Mouse (Mus musculus) left cerebral cortex, adult 11 months (tissue): ENCODE results near the gene Uvrag.

ENCODE experiments used
- DNase-seq: peaks from one replicate; pipeline ENCODE4 v3.0.0; 2022; ENCODE audit warnings: low spot score

Gene Uvrag

DNA sequence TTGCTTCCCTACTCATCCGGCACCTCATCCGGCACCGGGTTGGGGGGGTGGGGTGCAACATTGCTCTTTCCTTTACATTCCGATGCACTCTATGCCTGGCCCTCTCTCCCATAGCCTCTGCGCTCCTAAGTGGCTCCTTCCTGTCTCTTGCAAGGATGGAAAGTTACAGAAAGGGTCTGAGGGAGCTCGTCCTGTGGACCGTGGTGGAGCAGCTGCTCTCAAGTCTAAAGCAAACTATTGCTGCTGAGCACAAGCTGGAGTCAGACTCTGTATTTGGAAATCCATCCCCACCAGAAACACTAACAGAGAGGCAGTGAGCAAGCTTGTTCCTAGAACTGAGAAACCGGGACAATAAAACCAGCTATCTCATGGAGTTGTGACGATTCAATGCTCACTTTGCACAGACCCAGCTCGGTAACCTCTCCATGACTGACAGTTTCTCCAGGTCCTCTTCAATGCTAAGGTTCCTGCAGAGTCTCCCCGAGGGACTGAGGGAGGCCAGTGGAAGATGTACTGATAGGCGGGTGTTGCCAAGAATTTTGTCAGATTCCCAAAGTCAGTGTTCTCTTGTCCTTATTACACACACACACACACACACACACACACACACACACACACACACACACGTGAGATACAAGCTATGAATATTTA lies 975 bp downstream of the Uvrag start:
- no peak for DNase-seq

DNA sequence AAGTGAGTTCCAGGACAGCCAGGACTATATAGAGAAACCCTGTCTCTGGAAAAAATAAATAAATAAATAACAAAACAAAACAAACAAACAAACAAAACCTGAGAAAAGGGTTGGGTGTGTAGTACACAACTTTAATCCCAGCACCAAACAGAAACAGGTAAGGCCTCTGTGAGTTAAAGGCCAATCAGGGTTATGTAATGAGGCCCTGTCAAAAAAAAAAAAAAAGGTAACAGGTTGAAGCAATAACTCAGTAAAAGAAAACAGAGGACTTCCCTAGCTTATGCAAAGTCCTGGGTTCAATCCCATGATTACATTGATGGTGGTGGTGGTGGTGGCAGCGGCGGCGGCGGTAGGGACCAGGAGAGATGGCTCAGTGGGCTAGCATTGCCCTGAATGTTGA lies 3.4 kb downstream of the Uvrag start:
- DNase-seq = no peak

DNA sequence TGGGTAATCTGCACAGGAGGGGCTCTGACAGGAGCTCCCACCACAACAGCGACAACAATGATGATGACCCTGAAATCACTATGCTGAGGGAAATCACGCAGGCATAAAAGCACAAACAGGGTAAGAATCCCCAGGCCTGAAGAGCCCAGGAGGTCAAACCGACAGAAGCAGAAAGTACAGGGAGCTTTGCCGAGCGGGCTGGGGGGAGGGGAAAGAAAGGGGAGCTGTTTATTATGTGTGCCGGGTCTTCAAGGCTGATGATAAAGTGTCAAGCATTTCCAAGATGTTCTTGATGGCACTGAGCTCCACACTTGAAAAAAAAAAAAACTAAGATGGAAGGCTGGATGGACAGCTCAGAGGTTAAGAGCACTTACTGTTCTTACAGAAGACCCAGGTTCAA lies 4.2 kb downstream of the Uvrag start:
- no peak for DNase-seq

DNA sequence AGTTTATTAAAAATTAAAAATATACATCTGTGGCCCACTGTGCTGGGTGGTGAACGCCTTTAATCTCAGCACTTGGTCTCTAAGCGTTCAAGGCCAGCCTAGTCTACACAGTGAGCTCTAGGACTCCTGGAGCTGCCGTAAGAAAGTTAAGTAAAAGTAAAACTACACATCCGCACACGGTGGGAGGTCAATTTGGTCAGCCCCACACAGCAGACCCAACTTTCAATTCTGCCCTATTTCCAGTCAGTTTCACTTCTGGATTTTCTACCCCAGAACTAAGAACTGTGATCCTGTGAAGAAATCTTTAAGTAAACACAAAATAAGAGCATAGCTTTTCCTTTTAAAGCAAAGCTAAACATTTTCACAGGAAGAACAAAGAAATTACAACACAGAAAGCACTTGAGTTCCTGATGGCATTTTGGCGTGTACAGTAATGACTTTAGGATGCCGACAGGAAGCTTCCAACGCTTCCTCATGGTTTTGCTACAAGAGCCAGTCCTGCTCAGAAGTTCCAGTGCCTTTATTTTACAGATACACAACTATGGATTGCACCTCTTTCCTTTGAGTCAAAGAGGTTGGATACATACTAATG lies 7.0 kb downstream of the Uvrag start:
- no peak for DNase-seq

DNA sequence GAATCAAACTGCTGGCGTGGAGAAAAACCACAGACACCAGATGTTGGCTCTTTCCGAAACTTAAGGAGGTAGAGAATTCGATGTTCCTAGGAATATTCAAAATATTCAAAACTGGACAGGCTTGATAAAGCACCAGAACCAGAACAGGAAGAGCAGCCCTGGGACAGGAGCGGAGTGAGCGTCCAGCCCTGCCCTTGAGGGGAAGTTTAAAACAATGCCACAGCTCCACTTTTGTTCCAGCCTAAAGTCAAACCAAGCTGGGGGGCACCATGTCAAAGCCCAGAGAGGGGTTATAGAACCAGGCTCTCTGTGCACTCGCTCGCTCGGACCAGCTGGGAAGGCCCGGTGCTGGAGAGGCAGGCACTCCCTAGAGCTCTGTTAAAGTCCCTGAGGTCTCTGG lies 8.3 kb downstream of the Uvrag start:
- no peak for DNase-seq

DNA sequence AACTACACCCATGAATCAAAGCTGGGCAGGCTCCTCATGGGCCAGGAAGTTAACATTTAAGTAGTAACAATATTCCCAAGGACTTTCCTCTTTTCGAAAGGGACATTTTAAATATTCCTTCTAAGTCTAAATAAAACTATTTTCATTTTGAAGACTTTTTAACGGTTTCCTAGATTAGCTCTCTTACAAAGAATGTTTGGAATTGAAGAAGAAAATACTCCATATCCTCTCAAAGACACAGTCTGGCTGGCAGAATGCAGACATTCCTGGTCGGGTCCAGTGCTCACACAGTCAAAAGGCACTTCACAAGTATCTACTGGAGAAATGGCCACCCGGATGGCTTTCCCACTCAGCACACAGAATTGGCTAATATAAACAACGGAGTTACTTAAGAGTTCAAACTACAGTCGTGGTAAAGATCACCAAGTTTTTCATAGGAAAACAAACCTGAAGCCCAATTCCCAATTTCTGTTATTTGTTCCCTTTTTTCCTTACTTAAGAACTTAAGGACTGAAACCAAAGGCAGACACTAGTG lies 9.1 kb downstream of the Uvrag start:
- no peak for DNase-seq

DNA sequence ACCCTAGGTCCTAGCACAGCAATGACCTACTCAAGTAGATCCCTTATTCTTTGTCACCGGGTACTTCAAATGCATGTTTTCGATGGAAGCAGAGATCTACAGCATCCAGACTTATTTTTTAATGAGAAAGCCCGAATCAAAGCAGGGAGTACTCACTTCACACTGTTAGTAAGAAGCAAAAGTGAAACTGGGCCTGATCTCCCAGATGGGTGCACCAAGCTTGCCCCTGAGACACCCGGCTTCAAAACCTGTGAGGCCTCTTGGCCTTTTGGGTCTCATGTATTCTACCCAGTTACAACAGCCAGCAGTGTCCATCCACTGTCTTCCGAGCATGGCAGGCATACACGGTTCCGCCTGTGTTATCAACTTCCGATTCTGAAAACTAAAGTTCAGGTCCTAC lies 12.0 kb downstream of the Uvrag start:
- DNase-seq = no peak

DNA sequence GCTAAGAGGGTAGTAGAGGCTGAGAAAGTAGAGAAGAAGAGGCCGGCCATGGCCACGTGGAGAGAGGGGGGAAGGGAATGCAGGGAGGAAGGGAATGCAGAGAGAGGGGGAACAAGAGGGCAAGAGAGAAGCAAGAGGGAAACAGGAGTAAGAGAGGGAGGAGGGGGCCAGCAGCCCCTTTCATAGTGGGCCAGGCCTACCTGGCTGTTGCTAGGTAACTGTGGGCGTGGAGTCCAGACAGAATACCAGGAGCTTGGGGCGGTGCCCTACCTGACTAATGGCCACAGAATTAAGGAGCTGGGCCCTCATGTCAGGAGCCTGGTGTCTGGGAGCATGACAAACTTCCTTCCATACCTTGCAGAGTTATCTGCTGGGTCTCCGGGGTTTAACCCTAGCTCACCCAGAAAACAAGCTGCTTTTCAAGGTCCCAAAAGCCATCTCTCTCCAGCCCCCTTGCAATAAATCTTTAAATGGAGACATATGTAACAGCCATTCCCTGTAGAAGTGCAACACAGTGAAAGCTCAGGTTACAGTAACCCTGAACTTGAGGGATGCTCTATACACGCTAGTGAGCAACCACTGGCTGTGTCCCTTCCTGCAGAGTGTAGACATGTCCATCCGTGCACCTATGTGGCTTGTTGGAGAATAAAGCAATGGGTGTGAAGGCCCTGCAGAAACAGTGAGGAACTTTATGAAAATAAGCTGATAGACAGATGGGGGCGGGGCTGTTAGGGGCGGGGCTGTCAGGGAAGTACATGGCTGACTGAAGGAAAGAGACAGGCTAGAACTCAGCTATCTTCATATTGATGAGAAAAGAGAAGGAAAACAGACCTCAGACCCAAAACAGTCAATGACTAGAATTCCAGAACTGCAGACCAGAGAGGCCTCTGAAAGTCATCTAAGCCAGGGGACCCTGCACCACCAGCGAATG lies 12.7 kb downstream of the Uvrag start:
- no peak for DNase-seq

DNA sequence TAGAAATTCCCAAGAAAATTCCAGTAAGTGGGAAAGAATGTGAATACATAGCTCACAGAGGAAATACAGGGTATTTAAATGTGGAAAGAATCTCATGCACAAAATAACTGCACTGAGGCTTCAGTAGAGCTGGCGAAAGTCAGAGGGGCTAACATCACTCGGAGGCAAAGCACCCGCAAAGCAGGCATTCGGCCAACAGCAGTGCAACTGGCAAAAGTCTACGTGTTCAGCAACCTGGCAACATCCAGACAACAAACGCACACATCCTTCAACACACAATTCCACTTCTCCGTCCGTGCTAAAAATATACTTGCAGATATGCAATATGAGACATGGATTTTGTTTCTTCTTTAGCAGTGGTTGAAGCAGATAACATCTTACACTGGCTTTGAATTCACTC lies 14.9 kb downstream of the Uvrag start:
- DNase-seq = no peak

DNA sequence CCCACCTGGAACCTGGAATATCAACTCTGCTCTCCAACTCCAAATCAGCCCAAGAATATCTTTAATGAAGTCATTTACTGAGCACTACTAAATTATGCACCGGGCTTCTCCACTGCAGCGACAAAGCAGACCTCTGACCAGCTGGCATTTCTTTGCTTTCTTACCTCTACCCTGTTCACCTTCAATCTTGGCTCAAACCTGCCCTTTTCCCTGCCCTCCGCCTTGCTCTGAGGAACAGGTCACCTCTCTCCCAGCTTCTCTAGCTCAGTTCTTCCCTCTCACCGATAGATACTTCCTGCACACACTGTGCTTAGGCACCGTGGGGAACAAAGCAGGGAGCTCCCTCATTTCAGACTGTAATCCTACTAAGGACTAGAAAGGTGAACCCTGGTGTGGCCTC lies 18.3 kb downstream of the Uvrag start:
- DNase-seq = no peak

DNA sequence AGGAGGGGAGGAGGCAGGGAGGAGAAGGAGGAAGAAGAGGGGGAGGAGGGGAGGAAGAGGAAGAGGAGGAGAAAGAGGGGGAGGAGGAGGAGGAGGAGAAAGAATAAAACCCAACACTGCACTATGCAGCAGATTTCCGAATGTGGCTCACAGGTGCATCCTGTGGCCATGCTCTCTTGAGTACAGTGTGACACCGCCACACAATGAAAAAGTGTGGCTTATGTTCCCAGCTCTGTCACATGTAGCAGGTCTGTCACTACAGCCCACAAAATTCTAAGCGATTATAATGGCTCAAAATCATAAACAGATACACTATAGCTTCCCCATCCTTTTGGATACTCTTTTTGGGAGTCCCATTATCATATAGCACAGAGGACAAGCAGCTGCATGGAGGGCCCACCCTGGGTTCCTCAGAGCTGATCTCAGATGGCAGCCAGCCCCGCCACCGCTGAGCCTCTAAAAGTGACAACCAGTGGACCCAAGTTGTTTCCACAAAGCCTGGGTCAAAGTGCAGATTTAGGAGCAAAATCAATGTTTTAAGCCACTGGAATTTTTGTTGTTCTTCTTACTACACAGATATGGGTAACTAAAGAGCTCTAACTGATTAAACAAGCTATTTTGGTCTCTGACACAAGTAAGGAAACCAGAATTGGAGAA lies 19.9 kb downstream of the Uvrag start:
- no peak for DNase-seq

DNA sequence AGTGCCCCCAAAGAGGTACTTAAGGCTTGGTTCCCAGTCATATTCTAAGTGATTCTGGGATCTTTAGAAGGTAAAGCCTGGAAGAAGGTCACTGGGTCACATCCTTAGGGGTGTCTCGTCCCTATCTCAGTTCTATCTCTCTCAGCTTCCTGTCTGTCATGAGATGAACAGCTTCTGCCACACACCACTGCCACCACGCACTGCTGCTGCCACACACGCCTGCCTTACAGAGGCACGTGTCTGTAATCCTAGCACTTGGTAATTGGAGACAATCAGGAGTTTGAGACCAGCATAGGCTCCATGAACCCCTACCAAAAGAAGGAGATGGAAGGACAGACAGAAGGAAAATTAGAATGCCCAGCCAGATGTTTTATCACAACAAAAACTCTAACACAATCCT lies 20.9 kb downstream of the Uvrag start:
- no peak for DNase-seq

DNA sequence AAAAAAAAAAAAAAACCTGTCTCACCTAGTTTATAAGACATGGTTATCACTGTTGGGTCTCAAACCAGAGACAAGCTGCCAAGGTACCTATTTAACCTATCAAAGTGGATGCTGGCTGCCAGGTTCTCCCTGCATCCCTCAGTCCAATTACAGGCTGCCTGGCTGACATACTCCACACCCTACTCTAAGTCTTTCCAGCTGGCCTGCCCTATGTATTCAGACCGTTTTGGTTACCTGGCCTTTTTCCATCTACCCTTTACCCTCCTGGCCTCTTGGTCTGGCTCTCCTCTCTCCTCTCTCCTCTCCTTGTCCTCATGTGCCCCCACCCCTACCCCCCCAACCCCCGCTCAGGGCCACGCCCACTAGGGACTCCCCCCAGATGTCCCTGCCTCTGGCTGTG lies 24.2 kb downstream of the Uvrag start:
- DNase-seq = no peak

DNA sequence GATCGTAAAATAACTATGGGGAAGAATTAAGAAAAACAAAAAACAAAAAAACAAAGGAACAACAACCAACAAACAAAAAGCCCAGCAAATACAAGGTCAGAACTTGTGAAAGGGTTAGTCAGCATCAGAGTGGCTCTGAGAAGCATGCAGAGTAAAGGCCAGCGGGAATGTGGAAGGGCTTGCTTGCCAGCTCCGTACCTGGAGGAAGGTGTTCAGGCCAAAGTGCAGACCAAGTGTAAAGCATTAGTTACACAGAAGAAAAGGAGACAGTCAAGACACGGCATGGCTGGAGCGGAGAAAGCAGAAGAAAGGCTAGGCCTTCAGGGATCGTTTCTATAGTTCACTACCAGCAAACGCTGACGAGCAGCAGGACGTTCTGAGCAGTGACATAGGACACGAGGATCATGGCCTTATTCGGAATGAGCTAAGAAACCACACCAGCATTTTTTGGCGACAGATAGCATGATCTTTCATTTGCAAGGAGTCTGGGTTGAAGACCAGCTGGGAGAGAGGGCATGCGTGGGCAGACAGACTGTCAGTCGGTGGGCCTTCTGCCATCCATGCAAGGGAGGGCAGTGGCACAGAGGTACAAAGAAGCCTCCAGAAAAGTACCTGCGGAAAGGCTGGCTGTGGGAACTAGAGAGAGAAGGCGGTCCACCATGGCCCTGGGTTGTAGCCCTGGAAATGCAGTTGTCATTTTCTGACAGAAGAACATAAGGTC lies 26.8 kb downstream of the Uvrag start:
- no peak for DNase-seq

DNA sequence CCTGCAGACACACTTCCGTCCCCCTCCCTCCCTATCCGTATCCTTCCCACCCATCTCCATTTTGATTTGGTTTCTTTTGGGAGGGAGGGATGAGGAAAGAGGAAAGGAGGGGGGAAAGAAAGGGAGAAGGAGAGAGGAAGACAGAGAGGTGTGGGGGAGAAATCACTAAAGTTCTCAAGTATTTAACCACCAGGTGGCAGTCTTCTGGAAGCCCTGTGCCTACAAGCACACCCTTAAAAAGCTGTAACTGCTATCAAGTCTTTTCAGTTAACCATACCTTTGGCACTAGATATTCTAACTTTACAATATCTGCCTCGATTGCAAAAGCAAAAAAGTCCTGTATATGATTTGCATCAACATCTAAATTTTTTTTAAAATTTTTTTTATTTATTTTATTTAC lies 33.4 kb downstream of the Uvrag start:
- peak; percentile 28 for DNase-seq

DNA sequence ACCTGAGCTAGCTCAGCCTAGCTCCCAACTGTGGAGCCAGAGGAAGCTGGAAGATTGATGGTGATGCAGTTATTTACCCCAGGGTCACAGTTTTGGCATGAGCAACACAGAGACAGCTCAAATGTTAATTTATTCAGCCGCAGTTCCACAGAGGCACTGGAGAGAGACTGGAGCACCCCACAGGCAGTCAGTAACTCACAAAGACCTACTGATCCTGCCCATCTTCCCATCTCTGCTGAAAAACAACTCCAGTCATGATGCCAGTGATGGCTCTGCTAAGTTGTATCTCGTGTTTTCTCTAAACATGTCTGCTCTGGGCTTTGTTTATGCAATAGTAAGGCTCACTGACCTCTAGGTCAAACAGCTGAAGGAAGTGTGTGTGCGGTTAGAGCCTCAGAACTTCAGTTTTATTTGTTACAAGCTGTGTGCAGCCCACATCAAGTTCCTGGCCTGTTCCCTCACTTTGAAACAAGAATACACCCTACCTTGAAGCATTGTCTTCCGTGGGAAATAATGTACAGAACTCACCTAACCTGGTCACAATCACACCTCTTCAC lies 34.1 kb downstream of the Uvrag start:
- DNase-seq = no peak

DNA sequence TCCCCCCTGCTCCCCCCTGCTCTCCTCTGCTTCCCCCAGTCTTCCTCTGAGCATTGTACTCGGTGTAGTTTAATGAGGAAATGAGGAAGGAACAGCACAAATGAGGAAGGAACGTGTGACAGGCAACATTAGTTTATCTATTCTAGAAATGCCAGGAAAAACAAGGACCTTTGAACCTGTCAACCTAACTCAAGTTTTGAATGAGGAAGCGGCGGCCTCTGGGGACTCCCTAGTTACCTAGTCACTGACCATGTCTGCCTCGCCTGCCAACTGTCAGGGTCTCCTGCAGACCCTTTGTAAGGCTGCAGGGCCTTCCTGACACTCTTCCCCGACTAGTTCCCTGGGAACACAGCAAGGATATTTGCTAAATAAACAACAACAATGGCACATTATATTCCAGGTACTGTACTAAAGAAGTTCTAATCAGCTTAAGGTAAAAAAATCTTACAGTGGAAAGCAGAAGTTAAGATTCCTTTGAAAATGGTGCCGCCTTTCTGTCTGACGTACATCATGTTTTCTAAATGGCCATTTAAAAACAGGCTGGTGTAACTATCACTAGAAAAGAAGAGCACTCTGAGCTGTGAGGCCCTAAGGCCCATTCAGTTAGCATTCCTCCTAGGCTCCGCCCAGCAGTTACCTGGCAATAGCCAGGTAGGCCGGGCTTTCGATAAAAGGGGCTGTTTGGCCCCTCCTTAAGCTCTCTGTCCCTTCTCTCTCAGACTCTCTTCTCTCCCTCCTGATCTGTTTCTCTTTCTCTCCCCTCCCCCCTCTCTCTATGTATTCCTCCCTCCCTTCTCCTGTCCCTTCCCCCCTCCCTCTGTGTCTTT lies 39.0 kb downstream of the Uvrag start:
- DNase-seq = no peak

DNA sequence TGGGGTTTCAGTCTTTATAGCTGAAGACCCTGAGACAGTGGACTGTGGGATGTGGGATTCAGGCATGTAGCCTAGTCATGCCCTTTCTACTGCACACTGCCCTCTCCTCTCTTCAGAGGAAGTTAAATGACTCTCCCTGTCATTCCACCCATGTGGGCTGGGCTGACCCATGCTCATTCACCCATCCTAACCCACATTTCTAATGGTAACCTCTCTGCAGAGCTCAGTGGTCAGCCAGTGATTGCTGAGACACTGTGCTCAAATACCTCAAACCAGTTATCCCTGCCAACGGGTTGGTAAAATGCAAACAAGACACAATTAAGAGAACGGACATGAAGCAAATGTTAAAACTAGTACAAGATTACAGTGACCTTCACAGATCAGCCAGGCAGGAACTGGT lies 39.9 kb downstream of the Uvrag start:
- DNase-seq = no peak

DNA sequence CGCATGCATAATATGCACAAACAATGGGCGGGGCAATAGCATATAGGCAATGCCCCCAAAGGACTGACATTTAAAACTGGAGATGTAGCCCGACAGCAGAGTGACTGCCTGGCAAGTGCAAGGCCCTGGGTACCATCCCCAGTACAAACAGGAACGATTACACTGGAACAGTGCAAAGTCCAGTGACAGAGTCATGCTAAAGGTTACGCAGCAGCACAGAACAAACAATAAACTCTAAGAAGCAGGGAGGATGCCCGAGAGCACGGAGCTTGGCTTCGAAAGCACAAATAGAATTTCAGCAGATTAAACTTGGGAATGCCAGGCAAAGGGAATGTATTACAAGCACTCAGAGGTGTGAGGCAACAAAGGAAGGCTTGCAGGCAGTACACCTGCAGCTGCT lies 40.4 kb downstream of the Uvrag start:
- no peak for DNase-seq

DNA sequence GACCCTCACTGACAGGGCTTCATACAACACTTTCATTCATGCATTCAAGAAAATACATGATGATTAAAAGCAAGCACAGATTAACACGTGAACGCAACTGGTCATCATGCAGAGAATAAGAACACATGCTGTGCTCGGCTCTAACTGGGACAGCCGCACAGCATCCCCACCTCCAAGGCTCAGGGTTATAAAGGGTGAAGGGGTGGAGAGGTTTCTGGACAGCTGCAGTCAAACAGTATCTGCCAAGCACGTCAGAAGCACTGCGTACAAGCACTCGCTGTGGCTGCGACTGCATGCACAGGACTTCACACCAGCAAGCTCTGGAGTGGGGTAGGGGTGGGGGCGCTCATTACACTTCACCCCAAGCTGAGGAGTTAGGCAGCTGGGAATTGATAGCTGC lies 40.9 kb downstream of the Uvrag start:
- no peak for DNase-seq

DNA sequence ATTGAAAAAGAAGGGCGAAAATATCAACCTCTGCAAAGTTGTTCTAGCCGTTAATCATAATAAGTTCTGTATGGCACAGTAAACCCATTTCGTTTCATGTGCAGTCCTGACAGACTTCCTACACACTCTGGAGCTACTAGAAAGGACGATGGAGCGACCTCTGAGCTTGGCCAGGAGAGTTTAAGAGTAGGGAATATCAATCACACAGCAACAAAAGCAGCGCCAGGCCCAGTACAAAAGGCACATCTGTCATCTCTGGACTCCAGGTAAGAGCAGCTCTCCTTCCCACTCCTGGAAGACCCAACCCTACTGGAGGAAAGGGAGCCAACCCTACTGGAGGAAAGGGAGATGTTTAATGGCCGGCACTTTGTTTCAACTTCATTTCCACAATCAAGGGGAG lies 43.2 kb downstream of the Uvrag start:
- DNase-seq = no peak
